Mouse (Mus musculus) hindbrain, embryonic 12.5 days (tissue): ENCODE measurements around the gene Kdm4d. TPM values are rescaled to one million over a fixed set of nuclear protein-coding genes. Genes with fewer than 3 reads are reported as not detected.
A peak's percentile ranks its signal among the peaks of the same experiment; 100 is the strongest.
"Not testable (repeated sequence)": the region's sequence is repeated elsewhere in the genome, so short reads cannot be mapped to it uniquely, and the experiment has no call there.

Source experiments
- ATAC-seq: fragments of 200-750 bp; cut with Nextera tagmentation; 2 replicates; pipeline ENCODE4 v1.8.0; 2017; ENCODE audit warnings: moderate TSS enrichment; ENCODE audit not compliant: low FRiP score
- H3K27ac ChIP-seq: fragments of 300-500 bp; sonication (generic); 2 replicates; pipeline ENCODE4 v1.5.1; 2016; ENCODE audit warnings: mild to moderate bottlenecking
- H3K27me3 ChIP-seq: fragments of 300-500 bp; sonication (generic); 2 replicates; pipeline ENCODE4 v1.6.1; 2016; ENCODE audit warnings: mild to moderate bottlenecking
- H3K36me3 ChIP-seq: fragments of 300-500 bp; sonication (generic); 2 replicates; pipeline ENCODE4 v1.6.1; 2016; ENCODE audit warnings: mild to moderate bottlenecking
- H3K4me1 ChIP-seq: fragments of 300-500 bp; sonication (generic); 2 replicates; pipeline ENCODE4 v1.6.1; 2016
- H3K4me2 ChIP-seq: fragments of 300-500 bp; sonication (generic); replicated peaks from 2 replicates; pipeline ENCODE4 v1.6.1; 2016; ENCODE audit warnings: mild to moderate bottlenecking
- H3K4me3 ChIP-seq: fragments of 300-500 bp; sonication (generic); 2 replicates; pipeline ENCODE4 v1.5.1; 2016; ENCODE audit warnings: mild to moderate bottlenecking
- H3K9ac ChIP-seq: fragments of 300-500 bp; sonication (generic); 2 replicates; pipeline ENCODE4 v1.6.1; 2016; ENCODE audit warnings: mild to moderate bottlenecking, moderate library complexity
- H3K9me3 ChIP-seq: fragments of 300-500 bp; sonication (generic); replicated peaks from 2 replicates; pipeline ENCODE4 v1.6.1; 2016; ENCODE audit warnings: mild to moderate bottlenecking
- WGBS: fragments of 180-500 bp; shearing (Covaris S2); methylation state at CpG from one replicate; pipeline ENCODE4 v1.1.7; 2016; 5-methylcytosine and 5-hydroxymethylcytosine counted together
- polyA plus RNA-seq: library from polyadenylated mRNA; unstranded; fragments of >200 nt; fragmentation: Nextera tagmentation; extraction: Ambion mirVana; gene quantifications from 2 replicates; pipeline ENCODE4 v1.2.1, GENCODE M21; 2016

Kdm4d gene
- polyA plus RNA-seq, 1 experiment from 2014 or later: 0.19 TPM

DNA sequence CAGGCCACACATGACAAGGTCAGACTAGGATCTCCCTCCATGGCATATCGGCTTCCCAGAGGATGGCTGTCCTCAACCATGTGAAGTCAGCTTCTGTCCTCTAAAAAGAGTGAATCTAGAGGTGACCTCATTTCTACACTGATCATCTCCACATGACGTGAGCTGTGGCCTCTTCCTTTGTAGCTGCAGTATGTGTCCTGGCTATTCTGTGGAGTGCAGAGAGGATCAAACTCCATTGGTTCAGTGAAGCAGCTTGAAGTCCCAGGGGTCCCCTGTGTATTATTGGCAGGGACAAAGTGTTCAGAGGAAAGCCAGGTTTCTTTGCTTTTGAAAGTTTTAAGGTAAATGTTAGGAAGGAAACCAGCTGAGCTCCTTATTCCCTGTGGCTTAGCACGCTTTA, 17.8 kb upstream of the Kdm4d start:
- no peak overlapping the region for H3K4me3 ChIP-seq
- ATAC-seq: no peak
- no peaks in the 10 kb centered on the region for H3K9me3 ChIP-seq
- no peaks in the 10 kb centered on the region for H3K36me3 ChIP-seq
- H3K4me2 ChIP-seq: no peak overlapping the region
- WGBS: 85% methylated on average over 3 of the region's 3 CpGs
- no peak overlapping the region for H3K9ac ChIP-seq
- no peaks in the 10 kb centered on the region; the same call in 1 of the 2 replicates for H3K27me3 ChIP-seq
- H3K27ac ChIP-seq: no peak overlapping the region
- H3K4me1 ChIP-seq: no peaks in the 10 kb centered on the region

DNA sequence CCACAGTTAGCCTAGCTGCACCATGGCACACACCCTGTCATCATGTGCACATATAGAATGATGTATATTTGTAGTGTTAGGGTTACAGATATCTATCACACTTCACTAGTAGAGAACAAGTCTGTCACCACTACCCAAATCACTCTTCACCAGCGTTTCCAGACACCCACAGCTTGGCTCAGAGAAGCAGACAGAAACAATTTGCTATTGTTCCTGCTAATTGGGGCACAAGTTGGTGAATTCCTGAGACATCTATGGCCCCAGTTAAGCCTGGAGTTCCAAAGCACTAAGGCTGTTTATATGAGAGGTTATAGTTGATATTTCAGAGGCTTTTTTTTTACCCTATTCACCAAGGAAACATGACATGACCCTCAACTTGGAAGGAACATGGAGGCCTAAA, 17.0 kb upstream of the Kdm4d start:
- H3K27ac ChIP-seq: no peak overlapping the region
- no peak overlapping the region for H3K4me3 ChIP-seq
- H3K4me1 ChIP-seq: no peaks in the 10 kb centered on the region
- 0 out of 2 replicates have a peak, but pooled peaks cover 7% of the 10 kb centered on the region for H3K36me3 ChIP-seq
- H3K9ac ChIP-seq: no peak overlapping the region
- H3K4me2 ChIP-seq: no peak overlapping the region
- H3K9me3 ChIP-seq: no peaks in the 10 kb centered on the region
- ATAC-seq: no peak
- H3K27me3 ChIP-seq: no peaks in the 10 kb centered on the region
- 53% methylated on average over 1 of the region's 1 CpGs for WGBS

DNA sequence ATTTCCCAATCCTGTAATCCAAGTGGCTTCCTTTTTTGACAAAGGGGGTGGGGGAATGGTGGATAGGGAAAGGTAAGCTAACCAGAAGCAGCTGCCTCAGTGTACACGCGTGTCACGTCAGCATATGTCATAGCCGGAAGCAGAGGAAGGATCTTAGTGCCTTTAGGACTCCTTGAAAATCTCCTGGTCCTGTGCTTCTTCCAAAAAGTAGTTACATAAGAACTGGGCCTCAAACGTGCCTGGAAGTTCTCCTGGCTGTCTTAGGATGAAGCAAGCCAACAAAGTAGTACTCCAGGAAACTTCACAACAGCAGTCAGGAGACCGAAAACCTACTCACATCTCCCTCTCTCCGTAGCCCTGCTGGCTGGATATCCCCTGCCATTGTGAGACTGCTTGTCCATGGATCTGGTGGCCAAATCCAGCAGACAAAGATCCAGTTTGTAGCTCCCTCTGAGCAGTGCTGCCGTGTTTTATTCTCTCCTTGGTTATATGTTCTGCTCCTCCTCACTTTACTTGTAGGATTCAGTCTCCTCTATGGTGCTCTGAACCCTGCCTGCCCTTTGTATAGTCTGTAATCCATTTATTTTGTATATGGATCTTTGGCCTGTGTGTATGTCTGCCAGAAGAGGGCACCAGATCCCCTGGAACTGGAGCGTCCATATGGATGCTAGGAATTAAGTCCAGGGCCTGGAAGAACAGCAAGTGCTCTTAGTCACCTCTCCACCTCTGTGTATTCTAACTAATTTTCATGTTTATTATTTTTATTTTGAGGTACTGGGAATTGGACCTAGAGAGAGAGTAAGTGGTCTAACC, 12.6 kb upstream of the Kdm4d start:
- Histone ChIP-seq H3K9me3 (no peaks in the 10 kb centered on the region), H3K4me1 (no peaks in the 10 kb centered on the region), H3K36me3 (peaks cover 43% of the 10 kb centered on the region), H3K27me3 (no peaks in the 10 kb centered on the region), H3K9ac (no peak overlapping the region), H3K4me3 (no peak overlapping the region), H3K4me2 (no peak overlapping the region), H3K27ac (no peak overlapping the region)
- ATAC-seq: peak; percentile 58; the same call in 1 of the 2 replicates
- 80% methylated on average over 9 of the region's 9 CpGs for WGBS

DNA sequence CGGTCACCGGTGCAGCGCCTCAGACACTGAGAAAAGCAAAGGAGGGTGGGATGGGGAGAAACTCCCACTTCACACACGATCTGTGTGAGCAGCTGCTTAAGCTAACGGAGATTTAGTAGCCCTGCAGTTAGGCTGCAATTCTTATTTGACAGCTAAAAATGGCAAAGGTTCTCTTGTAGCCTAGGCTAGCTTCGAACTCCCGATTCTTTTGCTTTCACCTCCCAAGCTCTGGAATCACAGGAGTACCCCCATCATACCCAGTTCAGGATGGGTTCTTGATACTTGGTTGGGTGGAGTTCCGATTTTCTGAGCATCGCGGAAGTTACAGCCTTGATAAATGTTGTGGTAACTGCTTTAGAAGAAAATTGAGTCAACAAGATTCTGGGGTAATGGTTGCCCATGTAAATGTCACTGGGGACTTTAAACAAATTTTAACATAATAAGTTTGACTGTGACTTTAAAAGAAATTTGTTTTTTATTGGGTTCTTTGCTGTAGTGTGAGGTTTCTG, 688 bp upstream of the Kdm4d start:
- Histone ChIP-seq H3K4me3 (peak overlapping the region; percentile 85), H3K4me2 (peak overlapping the region; percentile 72), H3K27me3 (no peaks in the 10 kb centered on the region), H3K27ac (peak overlapping the region; percentile 78), H3K4me1 (peaks cover 9% of the 10 kb centered on the region), H3K9ac (peak overlapping the region; percentile 86), H3K9me3 (no peaks in the 10 kb centered on the region), H3K36me3 (peaks cover 38% of the 10 kb centered on the region)
- no peak for ATAC-seq
- 4% methylated on average over 10 of the region's 10 CpGs for WGBS

GRCm38 (mm10) chr9:14498896-14499705, 1.2 kb downstream of the Kdm4d start:
- Histone ChIP-seq H3K9me3 (no peaks in the 10 kb centered on the region), H3K27ac (no peak overlapping the region), H3K4me1 (peaks cover 9% of the 10 kb centered on the region), H3K27me3 (no peaks in the 10 kb centered on the region), H3K9ac (no peak overlapping the region), H3K4me3 (peak overlapping the region; percentile 85; the same call in 1 of the 2 replicates), H3K36me3 (peaks cover 21% of the 10 kb centered on the region), H3K4me2 (peak overlapping the region; percentile 71)
- no peak for ATAC-seq
- 87% methylated on average over 4 of the region's 4 CpGs for WGBS

DNA sequence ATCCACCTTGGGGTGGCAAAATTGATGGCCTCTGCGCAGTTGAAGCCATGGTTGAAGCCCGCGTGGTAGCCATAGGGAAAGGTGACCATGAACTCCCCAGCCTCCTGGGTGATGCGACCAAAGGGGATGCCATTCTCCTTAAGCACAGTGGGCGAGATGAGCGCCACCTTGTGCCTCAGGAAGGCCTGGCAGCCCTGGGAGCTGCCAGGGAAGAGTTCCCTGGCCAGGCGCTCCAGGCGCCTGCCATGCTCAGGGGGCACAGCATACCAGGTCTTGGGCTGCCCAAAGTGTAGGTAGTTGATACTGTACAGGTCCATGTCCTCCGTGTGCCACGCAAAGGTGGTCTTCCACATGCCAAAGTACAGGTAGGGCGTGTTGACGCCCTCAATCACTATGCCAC, 36.6 kb downstream of the Kdm4d start:
- H3K9me3 ChIP-seq, H3K27ac ChIP-seq, H3K36me3 ChIP-seq, H3K9ac ChIP-seq, ATAC-seq, H3K4me1 ChIP-seq, H3K4me3 ChIP-seq, H3K4me2 ChIP-seq, H3K27me3 ChIP-seq: not testable (repeated sequence)
- 78% methylated on average over 12 of the region's 12 CpGs for WGBS

DNA sequence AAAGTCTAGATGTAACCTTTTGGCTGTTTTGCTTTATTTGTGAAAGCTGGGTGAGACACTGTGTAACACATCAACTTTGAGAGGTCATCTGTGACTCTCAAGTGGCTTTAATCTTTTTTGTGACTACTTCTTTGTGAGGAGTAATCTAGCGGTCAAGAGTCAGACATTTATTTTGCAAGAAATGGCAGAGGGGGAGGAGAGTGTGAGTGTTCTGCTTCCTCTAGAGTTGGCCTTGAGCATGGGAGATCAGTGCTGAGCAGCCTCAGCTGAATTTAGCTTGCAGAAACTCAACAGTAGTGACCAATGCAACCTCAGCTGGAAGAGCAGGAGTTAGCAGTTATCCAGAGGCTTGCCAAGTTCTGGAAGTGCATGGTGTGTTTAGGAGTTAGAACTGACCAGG, 37.7 kb downstream of the Kdm4d start:
- 100% methylated on average over 1 of the region's 1 CpGs for WGBS

DNA sequence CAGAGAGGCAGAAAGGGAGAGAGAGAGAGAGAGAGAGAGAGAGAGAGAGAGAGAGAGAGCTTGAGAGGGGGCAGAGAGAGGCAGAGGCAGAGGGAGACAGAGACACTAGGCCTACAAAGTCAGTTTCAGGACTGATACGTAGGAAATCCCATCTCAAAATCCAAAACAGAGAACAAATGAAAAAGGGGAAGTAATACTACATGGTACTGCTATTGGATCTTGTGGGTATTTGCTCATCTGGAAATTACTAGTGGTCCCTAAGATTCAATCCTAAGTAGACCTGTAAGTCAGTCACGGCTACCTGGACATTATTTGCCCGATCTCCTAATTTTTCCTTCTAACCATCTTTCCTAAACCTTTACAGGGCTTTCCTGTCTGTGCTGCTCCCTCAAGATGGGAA, 44.0 kb downstream of the Kdm4d start:
- no peaks in the 10 kb centered on the region for H3K4me1 ChIP-seq
- 83% methylated on average over 3 of the region's 3 CpGs for WGBS
- H3K36me3 ChIP-seq: no peaks in the 10 kb centered on the region
- no peak overlapping the region for H3K4me2 ChIP-seq
- no peak overlapping the region for H3K4me3 ChIP-seq
- no peaks in the 10 kb centered on the region for H3K9me3 ChIP-seq
- no peaks in the 10 kb centered on the region for H3K27me3 ChIP-seq
- H3K27ac ChIP-seq: no peak overlapping the region
- H3K9ac ChIP-seq: no peak overlapping the region
- ATAC-seq: no peak

More for the DNA sequence above, 37.7 kb downstream of the Kdm4d start:
- not testable (repeated sequence) for H3K4me1 ChIP-seq, ATAC-seq, H3K4me2 ChIP-seq, H3K9me3 ChIP-seq, H3K9ac ChIP-seq, H3K27me3 ChIP-seq, H3K27ac ChIP-seq, H3K4me3 ChIP-seq, H3K36me3 ChIP-seq

DNA sequence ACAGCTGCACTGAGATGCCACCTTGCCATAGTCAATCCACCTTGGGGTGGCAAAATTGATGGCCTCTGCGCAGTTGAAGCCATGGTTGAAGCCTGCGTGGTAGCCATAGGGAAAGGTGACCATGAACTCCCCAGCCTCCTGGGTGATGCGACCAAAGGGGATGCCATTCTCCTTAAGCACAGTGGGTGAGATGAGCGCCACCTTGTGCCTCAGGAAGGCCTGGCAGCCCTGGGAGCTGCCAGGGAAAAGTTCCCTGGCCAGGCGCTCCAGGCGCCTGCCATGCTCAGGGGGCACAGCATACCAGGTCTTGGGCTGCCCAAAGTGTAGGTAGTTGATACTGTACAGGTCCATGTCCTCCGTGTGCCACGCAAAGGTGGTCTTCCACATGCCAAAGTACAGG, 49.2 kb downstream of the Kdm4d start:
- H3K4me2 ChIP-seq, H3K4me3 ChIP-seq, H3K36me3 ChIP-seq, H3K9me3 ChIP-seq, H3K27ac ChIP-seq, H3K27me3 ChIP-seq, ATAC-seq, H3K4me1 ChIP-seq, H3K9ac ChIP-seq: not testable (repeated sequence)
- WGBS: 77% methylated on average over 8 of the region's 8 CpGs

DNA sequence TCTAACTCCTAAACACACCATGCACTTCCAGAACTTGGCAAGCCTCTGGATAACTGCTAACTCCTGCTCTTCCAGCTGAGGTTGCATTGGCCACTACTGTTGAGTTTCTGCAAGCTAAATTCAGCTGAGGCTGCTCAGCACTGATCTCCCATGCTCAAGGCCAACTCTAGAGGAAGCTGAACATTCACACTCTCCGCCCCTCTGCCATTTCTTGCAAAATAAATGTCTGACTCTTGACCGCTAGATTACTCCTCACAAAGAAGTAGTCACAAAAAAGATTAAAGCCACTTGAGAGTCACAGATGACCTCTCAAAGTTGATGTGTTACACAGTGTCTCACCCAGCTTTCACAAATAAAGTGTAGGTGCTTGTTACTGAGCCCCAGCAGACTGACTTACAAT, 53.2 kb downstream of the Kdm4d start:
- not testable (repeated sequence) for H3K9me3 ChIP-seq, H3K4me2 ChIP-seq, H3K9ac ChIP-seq, H3K27ac ChIP-seq, H3K4me1 ChIP-seq, H3K4me3 ChIP-seq, H3K36me3 ChIP-seq, H3K27me3 ChIP-seq, ATAC-seq
- WGBS: 89% methylated on average over 2 of the region's 2 CpGs

GRCm38 (mm10) chr9:14440347-14440746, 59.9 kb downstream of the Kdm4d start:
- Histone ChIP-seq H3K27me3 (no peaks in the 10 kb centered on the region), H3K4me2 (no peak overlapping the region), H3K9ac (no peak overlapping the region), H3K9me3 (no peaks in the 10 kb centered on the region), H3K36me3 (no peaks in the 10 kb centered on the region), H3K27ac (no peak overlapping the region), H3K4me1 (no peaks in the 10 kb centered on the region), H3K4me3 (no peak overlapping the region)
- 93% methylated on average over 1 of the region's 1 CpGs for WGBS
- ATAC-seq: no peak

- H3K9me3 ChIP-seq: no peaks in the 10 kb centered on the region
Measured at GRCm38 (mm10) chr9:14433252-14433939, 66.9 kb downstream of the Kdm4d start.

More at GRCm38 (mm10) chr9:14433252-14433939, 66.9 kb downstream of the Kdm4d start:
- Histone ChIP-seq H3K36me3 (no peaks in the 10 kb centered on the region), H3K27ac (no peak overlapping the region), H3K27me3 (no peaks in the 10 kb centered on the region), H3K4me1 (no peaks in the 10 kb centered on the region), H3K4me2 (no peak overlapping the region), H3K4me3 (no peak overlapping the region), H3K9ac (no peak overlapping the region)
- 65% methylated on average over 11 of the region's 11 CpGs for WGBS
- ATAC-seq: no peak
